Mouse (Mus musculus) frontal cortex, postnatal 10 days (tissue): ENCODE measurements around the gene Ccdc62.

Experiments used
- DNase-seq, 2 experiments: peaks; one replicate each; pipeline ENCODE4 v3.0.0; 2022; ENCODE audit warnings: low spot score in 2 of 2, mixed read lengths in 1 of 2

The Ccdc62 gene

GRCm38 (mm10) chr5:124003375-124003774 is 72.9 kb downstream of the Ccdc62 start:
- DNase-seq: no peak

- DNase-seq: no peak
These were observed 74.1 kb downstream of the Ccdc62 start for GRCm38 (mm10) chr5:124004356-124005150.

- no peak for DNase-seq
These were observed 74.6 kb downstream of the Ccdc62 start for GRCm38 (mm10) chr5:124005151-124005500.

GRCm38 (mm10) chr5:124005591-124005990 is 75.1 kb downstream of the Ccdc62 start:
- DNase-seq: no peak

- DNase-seq: no peak
These were observed 75.8 kb downstream of the Ccdc62 start for GRCm38 (mm10) chr5:124006082-124006873.

- no peak for DNase-seq
These were observed 76.5 kb downstream of the Ccdc62 start for GRCm38 (mm10) chr5:124006891-124007491.

- no peak for DNase-seq
These were observed 79.6 kb downstream of the Ccdc62 start for GRCm38 (mm10) chr5:124010077-124010476.

GRCm38 (mm10) chr5:124010910-124011655 is 80.6 kb downstream of the Ccdc62 start:
- DNase-seq: peak in 1 of 2 experiments; percentile 62

- no peak for DNase-seq
These were observed 81.4 kb downstream of the Ccdc62 start for GRCm38 (mm10) chr5:124011927-124012326.

- DNase-seq: no peak
These were observed 82.4 kb downstream of the Ccdc62 start for GRCm38 (mm10) chr5:124012885-124013284.

GRCm38 (mm10) chr5:124013747-124014146 is 83.3 kb downstream of the Ccdc62 start:
- no peak for DNase-seq

GRCm38 (mm10) chr5:124014180-124014579 is 83.7 kb downstream of the Ccdc62 start:
- DNase-seq: no peak

- no peak for DNase-seq
These were observed 84.3 kb downstream of the Ccdc62 start for GRCm38 (mm10) chr5:124014791-124015251.

- DNase-seq: no peak
These were observed 85.2 kb downstream of the Ccdc62 start for GRCm38 (mm10) chr5:124015727-124016126.

GRCm38 (mm10) chr5:124016291-124016821 is 85.9 kb downstream of the Ccdc62 start:
- no peak for DNase-seq

- no peak for DNase-seq
These were observed 87.5 kb downstream of the Ccdc62 start for GRCm38 (mm10) chr5:124017941-124018340.

GRCm38 (mm10) chr5:124018651-124019050 is 88.2 kb downstream of the Ccdc62 start:
- DNase-seq: no peak
